Mouse (Mus musculus): ENCODE data around the gene Stac2. TPM values are rescaled to one million over a fixed set of nuclear protein-coding genes. Genes with fewer than 3 reads are reported as not detected.

Gene Stac2
- polyA plus RNA-seq, 1 experiment from 2014 or later, result 6.7 TPM

DNA sequence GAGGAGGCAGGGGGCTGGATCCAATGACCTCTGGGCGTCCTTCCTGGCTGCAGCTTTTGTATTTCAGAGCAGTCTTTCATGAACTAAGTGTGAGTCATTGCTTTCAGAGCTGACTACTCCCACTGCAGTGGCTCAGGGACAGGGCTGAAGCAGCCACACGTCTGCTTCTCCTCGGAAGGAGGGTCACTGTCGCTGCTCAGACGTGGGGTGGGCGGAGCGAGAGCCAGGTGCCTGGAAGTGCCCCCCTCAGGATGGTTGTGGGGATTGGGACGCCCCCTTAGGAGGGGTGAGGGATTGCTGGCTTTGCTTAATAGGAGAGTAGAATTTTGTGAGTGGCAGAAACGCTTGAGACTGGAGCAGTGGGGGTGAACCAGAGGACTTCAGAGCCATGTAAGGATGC is 4.2 kb upstream of the Stac2 start:
- Histone ChIP-seq H3K9me3 (ENCODE audit: control insufficient read depth, low read length) (no peaks in the 10 kb centered on the region), H3K27me3 (ENCODE audit: control insufficient read depth, insufficient read depth, low read length) (peaks cover 11% of the 10 kb centered on the region), H3K36me3 (replicated peaks; ENCODE audit: control insufficient read depth, insufficient read depth) (no peaks in the 10 kb centered on the region), H3K4me2 (replicated peaks) (no peak overlapping the region), H3K9ac (no peak overlapping the region), H3K4me1 (replicated peaks; ENCODE audit: control insufficient read depth, insufficient read depth, low read length) (peaks cover 6% of the 10 kb centered on the region; the same call in 1 of the 2 replicates), H3K4me3 (replicated peaks; ENCODE audit: low read length) (no peak overlapping the region), H3K27ac (no peak overlapping the region)
- ATAC-seq (ENCODE audit: low FRiP score) (no peak), DNase-seq (ENCODE audit: low spot score) (no peak)
- WGBS, result 27% methylated on average over 9 of the region's 9 CpGs

DNA sequence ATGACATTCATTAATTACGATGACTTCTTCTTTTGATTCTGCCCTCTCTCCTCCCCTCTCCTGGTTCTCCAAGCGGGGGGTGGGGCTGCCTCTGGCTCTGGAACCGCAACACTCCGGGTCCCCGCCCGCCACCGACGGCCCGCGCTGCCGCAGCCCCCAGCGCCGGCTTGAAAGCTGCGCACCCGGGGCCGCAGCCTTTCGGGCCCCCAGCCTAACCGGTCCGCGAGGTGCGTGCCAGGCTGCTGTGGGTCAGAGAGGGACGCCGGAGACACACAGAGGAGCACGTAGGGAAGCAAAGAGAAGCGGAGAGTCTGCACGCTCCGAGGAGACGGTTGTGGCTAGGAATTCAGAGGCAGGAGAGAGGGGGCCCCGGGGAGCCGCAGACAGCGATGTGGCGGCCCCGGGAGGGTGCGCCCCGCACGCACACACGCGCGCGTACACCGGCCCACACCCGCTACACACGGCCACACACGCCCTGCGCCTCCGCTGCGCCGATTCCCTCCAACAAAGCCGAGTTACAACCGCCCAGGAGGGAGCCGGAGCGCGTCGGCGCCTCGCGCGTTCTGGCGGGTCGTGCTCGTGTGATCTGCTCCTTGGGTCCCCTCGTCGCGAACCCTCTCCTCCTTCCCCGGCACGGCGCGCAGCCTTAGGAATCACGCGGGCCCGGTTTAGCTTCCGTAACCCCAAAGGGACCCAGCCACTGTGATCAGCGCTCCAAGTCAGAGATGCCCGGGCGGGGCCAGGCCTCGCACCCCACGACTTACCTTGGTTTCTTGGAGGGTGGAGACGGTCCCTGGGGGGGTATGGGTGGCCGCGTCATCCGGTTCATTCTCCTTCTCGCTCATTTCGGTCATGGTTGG is 903 bp downstream of the Stac2 start:
- peaks cover 3% of the 10 kb centered on the region; the same call in 1 of the 2 replicates for H3K4me1 ChIP-seq (replicated peaks; ENCODE audit: control insufficient read depth, insufficient read depth, low read length)
- H3K27me3 ChIP-seq (ENCODE audit: control insufficient read depth, insufficient read depth, low read length), result peaks cover 35% of the 10 kb centered on the region
- peak overlapping the region; percentile 63 for H3K9ac ChIP-seq
- H3K27ac ChIP-seq, result peak overlapping the region; percentile 51; the same call in 1 of the 2 replicates
- H3K4me2 ChIP-seq (replicated peaks), result peak overlapping the region; percentile 62
- peak overlapping the region; percentile 49 for H3K4me3 ChIP-seq (replicated peaks; ENCODE audit: low read length)
- H3K36me3 ChIP-seq (replicated peaks; ENCODE audit: control insufficient read depth, insufficient read depth), result no peaks in the 10 kb centered on the region
- peak; percentile 54 for DNase-seq (ENCODE audit: low spot score)
- peak; percentile 43; the same call in 1 of the 2 replicates for ATAC-seq (ENCODE audit: low FRiP score)
- no peaks in the 10 kb centered on the region for H3K9me3 ChIP-seq (ENCODE audit: control insufficient read depth, low read length)
- under 1% methylated on average over 81 of the region's 83 CpGs for WGBS

DNA sequence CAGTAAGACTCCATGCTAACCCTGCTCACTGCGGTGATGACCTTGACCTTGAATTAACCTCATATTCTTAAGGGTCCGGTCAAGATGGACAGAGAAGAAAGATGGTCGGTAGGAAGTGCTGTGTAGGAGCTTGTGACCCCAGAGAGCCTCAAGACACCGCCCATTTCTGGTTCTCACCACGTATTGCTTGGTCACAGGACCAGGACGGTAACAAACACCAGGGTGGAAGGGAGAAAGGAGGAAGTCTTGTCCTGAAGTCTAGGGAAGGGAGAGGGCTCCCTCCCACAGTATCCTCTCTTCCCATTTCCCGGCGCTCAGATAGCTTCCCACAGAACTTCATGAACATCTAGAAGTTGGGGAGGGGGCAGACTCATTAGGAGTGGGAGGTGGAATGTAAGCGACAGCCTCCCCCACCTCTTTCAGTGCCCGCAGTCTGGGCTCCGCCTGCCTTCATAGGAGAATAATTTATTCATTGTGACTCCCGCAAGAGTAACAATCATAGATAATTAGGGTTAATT is 1.6 kb downstream of the Stac2 start:
- Histone ChIP-seq H3K9me3 (ENCODE audit: control insufficient read depth, low read length) (no peaks in the 10 kb centered on the region), H3K4me2 (replicated peaks) (peak overlapping the region; percentile 62), H3K27ac (no peak overlapping the region), H3K27me3 (ENCODE audit: control insufficient read depth, insufficient read depth, low read length) (peaks cover 32% of the 10 kb centered on the region), H3K4me1 (replicated peaks; ENCODE audit: control insufficient read depth, insufficient read depth, low read length) (peaks cover 3% of the 10 kb centered on the region; the same call in 1 of the 2 replicates), H3K9ac (no peak overlapping the region; the same call in 1 of the 2 replicates), H3K4me3 (replicated peaks; ENCODE audit: low read length) (peak overlapping the region; percentile 49), H3K36me3 (replicated peaks; ENCODE audit: control insufficient read depth, insufficient read depth) (no peaks in the 10 kb centered on the region)
- DNase-seq (ENCODE audit: low spot score), result no peak
- WGBS, result 8% methylated on average over 12 of the region's 12 CpGs
- ATAC-seq (ENCODE audit: low FRiP score), result no peak

DNA sequence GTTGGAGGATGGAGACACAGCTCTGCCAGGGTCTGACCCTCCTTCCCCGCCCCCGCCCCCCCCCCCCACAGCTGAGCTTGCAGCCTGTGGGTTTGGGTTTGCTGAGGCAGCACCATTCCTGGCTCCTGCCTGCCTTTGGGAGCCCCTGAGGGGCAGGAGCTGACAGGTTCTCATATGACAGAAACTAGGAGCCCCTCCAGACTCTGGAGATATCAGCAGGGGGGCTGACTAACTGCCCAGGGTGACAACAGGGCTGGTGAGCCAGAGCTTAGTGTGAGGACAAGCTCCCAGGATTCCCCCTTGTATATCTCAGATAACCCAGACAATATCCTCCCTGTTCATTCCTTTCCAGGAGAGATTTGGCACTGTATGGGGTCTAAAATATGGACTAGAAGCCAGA is 2.3 kb downstream of the Stac2 start:
- no peak overlapping the region for H3K4me2 ChIP-seq (replicated peaks)
- DNase-seq (ENCODE audit: low spot score) (no peak), ATAC-seq (ENCODE audit: low FRiP score) (no peak)
- no peak overlapping the region for H3K9ac ChIP-seq
- H3K9me3 ChIP-seq (ENCODE audit: control insufficient read depth, low read length), result no peaks in the 10 kb centered on the region
- peaks cover 3% of the 10 kb centered on the region; the same call in 1 of the 2 replicates for H3K4me1 ChIP-seq (replicated peaks; ENCODE audit: control insufficient read depth, insufficient read depth, low read length)
- 40% methylated on average over 2 of the region's 2 CpGs for WGBS
- no peak overlapping the region for H3K4me3 ChIP-seq (replicated peaks; ENCODE audit: low read length)
- no peak overlapping the region for H3K27ac ChIP-seq
- peaks cover 32% of the 10 kb centered on the region for H3K27me3 ChIP-seq (ENCODE audit: control insufficient read depth, insufficient read depth, low read length)
- no peaks in the 10 kb centered on the region for H3K36me3 ChIP-seq (replicated peaks; ENCODE audit: control insufficient read depth, insufficient read depth)

DNA sequence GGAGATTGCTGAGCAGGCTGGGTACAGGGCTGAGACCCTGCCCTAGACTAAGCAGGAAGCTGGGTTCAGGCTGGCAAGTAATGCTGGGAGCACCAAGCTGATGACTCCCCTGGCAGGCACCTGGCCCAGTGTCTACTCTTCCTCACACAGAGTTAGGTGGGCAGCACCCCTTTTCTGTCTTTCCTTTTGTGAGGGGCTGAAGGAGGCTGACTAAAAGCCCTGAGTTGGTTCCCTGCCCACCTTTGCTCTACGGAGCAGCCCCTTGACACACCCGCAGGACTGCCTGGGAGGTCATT is 2.8 kb downstream of the Stac2 start:
- no peak for ATAC-seq (ENCODE audit: low FRiP score)
- peaks cover 3% of the 10 kb centered on the region; the same call in 1 of the 2 replicates for H3K4me1 ChIP-seq (replicated peaks; ENCODE audit: control insufficient read depth, insufficient read depth, low read length)

DNA sequence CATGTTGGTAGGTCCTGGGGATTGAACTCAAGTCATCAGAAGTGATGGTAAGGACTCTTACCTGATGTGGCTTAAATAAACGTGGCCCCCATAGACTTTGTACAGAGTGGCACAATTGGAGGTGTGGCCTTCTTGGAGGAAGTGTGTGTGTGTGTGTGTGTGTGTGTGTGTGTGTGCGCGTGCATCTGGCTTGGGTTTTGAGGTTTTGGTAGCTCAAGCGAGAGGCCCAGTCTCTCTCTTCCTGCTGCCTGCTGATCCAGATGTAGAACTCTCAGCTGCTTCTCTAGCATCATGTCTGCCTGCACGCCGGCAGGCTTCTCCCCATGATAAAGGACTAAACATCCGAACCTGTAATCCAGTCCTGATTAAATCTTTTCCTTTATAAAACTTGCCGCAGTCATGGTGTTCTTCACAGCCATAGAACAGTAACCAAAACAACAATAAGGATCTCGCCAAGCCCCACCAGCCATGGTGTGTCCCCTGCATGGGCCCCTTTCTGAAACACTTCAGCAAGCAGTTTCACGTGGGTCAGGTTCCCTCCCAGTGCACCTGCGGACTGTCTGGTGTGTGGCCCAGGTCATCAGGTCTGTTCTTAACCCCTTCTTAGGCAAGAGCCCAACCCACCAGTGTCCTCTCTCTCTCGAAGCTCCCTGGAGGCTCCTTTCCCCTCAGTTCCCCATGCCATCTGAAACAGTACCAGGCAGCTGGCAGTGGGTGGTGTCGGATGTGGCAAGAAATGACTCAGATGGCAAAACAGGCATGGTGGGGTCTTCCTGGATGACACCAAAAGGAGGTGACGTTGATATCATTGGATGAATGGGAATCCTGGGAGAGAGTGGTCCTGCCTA is 3.4 kb downstream of the Stac2 start:
- peaks cover 3% of the 10 kb centered on the region; the same call in 1 of the 2 replicates for H3K4me1 ChIP-seq (replicated peaks; ENCODE audit: control insufficient read depth, insufficient read depth, low read length)
- ATAC-seq (ENCODE audit: low FRiP score), result no peak
- H3K27me3 ChIP-seq (ENCODE audit: control insufficient read depth, insufficient read depth, low read length), result peaks cover 32% of the 10 kb centered on the region
- H3K9me3 ChIP-seq (ENCODE audit: control insufficient read depth, low read length), result no peaks in the 10 kb centered on the region
- no peak overlapping the region for H3K9ac ChIP-seq
- no peak for DNase-seq (ENCODE audit: low spot score)
- no peak overlapping the region for H3K4me2 ChIP-seq (replicated peaks)
- WGBS, result 73% methylated on average over 14 of the region's 14 CpGs
- no peak overlapping the region for H3K4me3 ChIP-seq (replicated peaks; ENCODE audit: low read length)
- no peaks in the 10 kb centered on the region for H3K36me3 ChIP-seq (replicated peaks; ENCODE audit: control insufficient read depth, insufficient read depth)
- H3K27ac ChIP-seq, result no peak overlapping the region

More for the DNA sequence above, 2.8 kb downstream of the Stac2 start:
- H3K9me3 ChIP-seq (ENCODE audit: control insufficient read depth, low read length), result no peaks in the 10 kb centered on the region
- no peak overlapping the region for H3K4me2 ChIP-seq (replicated peaks)
- no peak overlapping the region for H3K9ac ChIP-seq
- H3K4me3 ChIP-seq (replicated peaks; ENCODE audit: low read length), result no peak overlapping the region
- H3K27ac ChIP-seq, result no peak overlapping the region
- DNase-seq (ENCODE audit: low spot score), result no peak
- 19% methylated on average over 2 of the region's 2 CpGs for WGBS
- no peaks in the 10 kb centered on the region for H3K36me3 ChIP-seq (replicated peaks; ENCODE audit: control insufficient read depth, insufficient read depth)
- peaks cover 32% of the 10 kb centered on the region for H3K27me3 ChIP-seq (ENCODE audit: control insufficient read depth, insufficient read depth, low read length)

DNA sequence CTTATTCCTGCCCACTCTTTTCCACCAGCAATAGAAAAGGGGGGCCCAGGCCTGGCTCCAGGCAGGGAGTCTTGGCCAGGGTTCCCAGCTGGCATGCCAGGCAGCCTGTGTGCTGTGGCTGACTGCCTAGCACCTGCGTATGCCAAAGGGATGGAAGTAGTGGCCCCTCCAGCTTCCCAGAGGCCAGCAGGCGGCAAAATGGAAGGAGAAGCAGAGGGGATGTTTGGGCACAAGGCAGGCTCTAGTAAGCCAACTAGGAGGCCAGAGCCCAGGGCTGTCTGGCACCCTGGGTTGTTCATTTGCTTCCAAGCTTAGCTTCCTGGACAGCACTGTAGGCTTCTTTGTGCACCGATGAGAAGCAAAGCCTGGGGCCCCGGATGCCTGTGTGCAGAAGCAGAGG is 5.5 kb downstream of the Stac2 start:
- Histone ChIP-seq H3K27ac (no peak overlapping the region), H3K4me3 (replicated peaks; ENCODE audit: low read length) (no peak overlapping the region), H3K36me3 (replicated peaks; ENCODE audit: control insufficient read depth, insufficient read depth) (no peaks in the 10 kb centered on the region), H3K4me1 (replicated peaks; ENCODE audit: control insufficient read depth, insufficient read depth, low read length) (no peaks in the 10 kb centered on the region; the same call in 1 of the 2 replicates), H3K4me2 (replicated peaks) (no peak overlapping the region), H3K9me3 (ENCODE audit: control insufficient read depth, low read length) (no peaks in the 10 kb centered on the region), H3K9ac (no peak overlapping the region), H3K27me3 (ENCODE audit: control insufficient read depth, insufficient read depth, low read length) (peaks cover 30% of the 10 kb centered on the region)
- no peak for DNase-seq (ENCODE audit: low spot score)
- 74% methylated on average over 4 of the region's 4 CpGs for WGBS
- ATAC-seq (ENCODE audit: low FRiP score), result 0 out of 2 replicates have a peak, but pooled peaks have one; percentile 18

DNA sequence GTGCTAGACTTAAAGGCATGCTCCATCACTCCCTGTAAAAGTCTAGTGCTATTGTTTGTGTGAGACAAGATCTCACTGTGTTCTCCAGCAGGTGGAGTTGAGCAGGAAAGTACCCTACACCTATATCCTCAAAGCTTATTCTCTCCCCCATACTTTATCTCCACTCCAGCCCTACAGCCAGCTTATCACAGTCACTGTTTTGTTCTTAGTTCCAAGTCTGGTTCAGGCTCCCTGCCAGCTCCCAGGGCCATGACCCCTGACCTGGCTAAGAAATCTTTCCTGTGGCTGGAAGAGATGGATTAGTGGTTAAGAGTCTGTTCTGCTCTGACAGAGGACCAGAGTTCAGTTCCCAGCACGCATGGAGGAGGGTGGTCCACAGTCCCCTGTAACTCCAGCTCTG is 6.8 kb downstream of the Stac2 start:
- no peak for ATAC-seq (ENCODE audit: low FRiP score)
- 75% methylated on average over 1 of the region's 1 CpGs for WGBS
- H3K27me3 ChIP-seq (ENCODE audit: control insufficient read depth, insufficient read depth, low read length), result peaks cover 19% of the 10 kb centered on the region

DNA sequence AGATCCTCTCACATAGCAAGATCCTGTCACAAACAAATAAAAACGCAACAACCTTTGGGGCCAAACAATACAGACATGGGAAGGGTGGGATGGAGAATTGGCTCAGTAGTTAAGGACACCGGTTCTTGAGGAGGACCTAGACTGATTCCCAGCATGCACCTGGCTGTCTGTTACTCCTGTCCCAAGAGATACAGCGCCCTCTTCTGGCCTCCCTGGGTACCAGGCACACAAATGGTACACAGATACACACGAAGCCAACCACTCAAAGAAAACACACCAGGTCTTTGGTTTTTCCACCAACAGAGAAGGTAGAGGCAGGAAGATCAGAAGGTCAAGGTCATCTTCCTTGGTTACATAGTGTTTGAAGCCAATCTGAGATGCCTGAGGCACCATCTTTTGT is 7.7 kb downstream of the Stac2 start:
- 67% methylated on average over 4 of the region's 4 CpGs for WGBS

More for the DNA sequence above, 6.8 kb downstream of the Stac2 start:
- Histone ChIP-seq H3K4me2 (replicated peaks) (no peak overlapping the region), H3K4me3 (replicated peaks; ENCODE audit: low read length) (no peak overlapping the region), H3K9ac (no peak overlapping the region), H3K9me3 (ENCODE audit: control insufficient read depth, low read length) (no peaks in the 10 kb centered on the region), H3K36me3 (replicated peaks; ENCODE audit: control insufficient read depth, insufficient read depth) (no peaks in the 10 kb centered on the region), H3K27ac (no peak overlapping the region), H3K4me1 (replicated peaks; ENCODE audit: control insufficient read depth, insufficient read depth, low read length) (no peaks in the 10 kb centered on the region)
- no peak for DNase-seq (ENCODE audit: low spot score)

More for the DNA sequence above, 7.7 kb downstream of the Stac2 start:
- no peaks in the 10 kb centered on the region for H3K4me1 ChIP-seq (replicated peaks; ENCODE audit: control insufficient read depth, insufficient read depth, low read length)
- no peak for DNase-seq (ENCODE audit: low spot score)
- no peaks in the 10 kb centered on the region for H3K9me3 ChIP-seq (ENCODE audit: control insufficient read depth, low read length)
- no peak overlapping the region for H3K27ac ChIP-seq
- no peak overlapping the region for H3K4me2 ChIP-seq (replicated peaks)
- H3K9ac ChIP-seq, result no peak overlapping the region
- no peak overlapping the region for H3K4me3 ChIP-seq (replicated peaks; ENCODE audit: low read length)
- peaks cover 10% of the 10 kb centered on the region for H3K27me3 ChIP-seq (ENCODE audit: control insufficient read depth, insufficient read depth, low read length)
- ATAC-seq (ENCODE audit: low FRiP score), result no peak
- no peaks in the 10 kb centered on the region for H3K36me3 ChIP-seq (replicated peaks; ENCODE audit: control insufficient read depth, insufficient read depth)

Measured in hindbrain, embryonic 14.5 days (tissue).